Mouse (Mus musculus): ENCODE data around the gene Iqch.

GRCm38 (mm10) chr9:63400176-63400575 lies 202.1 kb downstream of the Iqch start:
- TF ChIP-seq CTCF (IDR thresholded peaks at IDR 0.05; ENCODE audit: low read depth, low read length) (no peak), POLR2A (IDR thresholded peaks at IDR 0.05; ENCODE audit: extremely low read depth, insufficient read depth, low read length) (no peak)

Measured in liver, adult 2 months (tissue).